Mouse (Mus musculus) hindbrain, embryonic 13.5 days (tissue): Measurements from ENCODE around the gene Nacc1. TPM values are rescaled to one million over a fixed set of nuclear protein-coding genes. Genes with fewer than 3 reads are reported as not detected.
A peak's percentile ranks its signal among the peaks of the same experiment; 100 is the strongest.

Experiments used
- ATAC-seq: fragments of 200-750 bp; cut with Nextera tagmentation; 2 replicates; pipeline ENCODE4 v1.8.0; 2017; ENCODE audit warnings: moderate TSS enrichment; ENCODE audit not compliant: low FRiP score
- H3K27ac ChIP-seq: fragments of 300-500 bp; sonication (generic); 2 replicates; pipeline ENCODE4 v1.5.1; 2015; ENCODE audit warnings: inconsistent platforms, mild to moderate bottlenecking, moderate library complexity
- H3K27me3 ChIP-seq: fragments of 300-500 bp; sonication (generic); 2 replicates; pipeline ENCODE4 v1.6.1; 2015; ENCODE audit warnings: mild to moderate bottlenecking, inconsistent platforms
- H3K36me3 ChIP-seq: fragments of 300-500 bp; sonication (generic); 2 replicates; pipeline ENCODE4 v1.6.1; 2015; ENCODE audit warnings: mild to moderate bottlenecking, inconsistent platforms
- H3K4me1 ChIP-seq: fragments of 300-500 bp; sonication (generic); replicated peaks from 2 replicates; pipeline ENCODE4 v1.6.1; 2015; ENCODE audit warnings: inconsistent platforms
- H3K4me2 ChIP-seq: fragments of 300-500 bp; sonication (generic); 2 replicates; pipeline ENCODE4 v1.6.1; 2015; ENCODE audit warnings: inconsistent platforms, mild to moderate bottlenecking, moderate library complexity
- H3K4me3 ChIP-seq: fragments of 300-500 bp; sonication (generic); 2 replicates; pipeline ENCODE4 v1.5.1; 2015; ENCODE audit warnings: mild to moderate bottlenecking, inconsistent platforms
- H3K9ac ChIP-seq: fragments of 300-500 bp; sonication (generic); 2 replicates; pipeline ENCODE4 v1.6.1; 2015; ENCODE audit warnings: mild to moderate bottlenecking, inconsistent platforms
- H3K9me3 ChIP-seq: fragments of 300-500 bp; sonication (generic); 2 replicates; pipeline ENCODE4 v1.6.1; 2016; ENCODE audit warnings: inconsistent platforms
- WGBS: fragments of 180-500 bp; shearing (Covaris S2); methylation state at CpG from one replicate; pipeline ENCODE4 v1.1.7; 2015; 5-methylcytosine and 5-hydroxymethylcytosine counted together
- polyA plus RNA-seq: library from polyadenylated mRNA; unstranded; fragments of >200 nt; fragmentation: Nextera tagmentation; extraction: Ambion mirVana; gene quantifications from 2 replicates; pipeline ENCODE4 v1.2.1, GENCODE M21; 2015

The Nacc1 gene
- polyA plus RNA-seq, 1 experiment from 2014 or later, result 13.7 TPM

GRCm38 (mm10) chr8:84703466-84704249 lies 16.0 kb upstream of the Nacc1 start:
- peak overlapping the region; percentile 35 for H3K4me2 ChIP-seq
- peaks cover 54% of the 10 kb centered on the region for H3K4me1 ChIP-seq
- WGBS, result 11% methylated on average over 38 of the region's 38 CpGs
- H3K9me3 ChIP-seq, result no peaks in the 10 kb centered on the region
- ATAC-seq, result no peak
- H3K4me3 ChIP-seq, result peak overlapping the region; percentile 23
- H3K27ac ChIP-seq, result peak overlapping the region; percentile 69
- peaks cover 82% of the 10 kb centered on the region for H3K27me3 ChIP-seq
- 0 out of 2 replicates have a peak overlapping the region, but pooled peaks have one; percentile 46 for H3K9ac ChIP-seq
- H3K36me3 ChIP-seq, result peaks cover 14% of the 10 kb centered on the region

- no peak for ATAC-seq
- Histone ChIP-seq H3K9ac (no peak overlapping the region), H3K4me3 (no peak overlapping the region), H3K36me3 (peaks cover 20% of the 10 kb centered on the region), H3K9me3 (no peaks in the 10 kb centered on the region), H3K4me1 (peaks cover 49% of the 10 kb centered on the region), H3K27ac (no peak overlapping the region), H3K4me2 (peak overlapping the region; percentile 35), H3K27me3 (peaks cover 78% of the 10 kb centered on the region)
- WGBS, result 78% methylated on average over 6 of the region's 6 CpGs
These were observed 15.4 kb upstream of the Nacc1 start for GRCm38 (mm10) chr8:84702963-84703465.

- no peak overlapping the region for H3K9ac ChIP-seq
- H3K27me3 ChIP-seq, result peaks cover 74% of the 10 kb centered on the region
These were observed 14.9 kb upstream of the Nacc1 start for GRCm38 (mm10) chr8:84702561-84702960.

GRCm38 (mm10) chr8:84700941-84701911 lies 13.6 kb upstream of the Nacc1 start, which contains the start of gene Lyl1:
Gene Lyl1 (plus strand): TSS chr8:84701457.
- ATAC-seq, result no peak
- Histone ChIP-seq H3K9ac (peak within 1 kb of the TSS; percentile 46), H3K4me1 (peaks cover 33% of the 10 kb centered on the region), H3K36me3 (peaks cover 37% of the 10 kb centered on the region), H3K27me3 (peaks cover 60% of the 10 kb centered on the region), H3K4me2 (peak within 1 kb of the TSS; percentile 35), H3K4me3 (peak within 1 kb of the TSS; percentile 17), H3K27ac (peak within 1 kb of the TSS; percentile 68), H3K9me3 (no peaks in the 10 kb centered on the region)
- 14% methylated on average over 33 of the region's 34 CpGs for WGBS

More at GRCm38 (mm10) chr8:84702561-84702960, 14.9 kb upstream of the Nacc1 start:
- peaks cover 25% of the 10 kb centered on the region for H3K36me3 ChIP-seq
- peak overlapping the region; percentile 35 for H3K4me2 ChIP-seq
- H3K9me3 ChIP-seq, result no peaks in the 10 kb centered on the region
- H3K27ac ChIP-seq, result no peak overlapping the region
- WGBS, result 77% methylated on average over 9 of the region's 9 CpGs
- ATAC-seq, result no peak
- peak overlapping the region; percentile 17 for H3K4me3 ChIP-seq
- peaks cover 44% of the 10 kb centered on the region for H3K4me1 ChIP-seq

- H3K9me3 ChIP-seq, result no peaks in the 10 kb centered on the region
These were observed 12.9 kb upstream of the Nacc1 start for GRCm38 (mm10) chr8:84700526-84700925.

GRCm38 (mm10) chr8:84699861-84700322 lies 12.2 kb upstream of the Nacc1 start:
- Histone ChIP-seq H3K36me3 (peaks cover 43% of the 10 kb centered on the region), H3K4me1 (peaks cover 24% of the 10 kb centered on the region), H3K9ac (no peak overlapping the region), H3K9me3 (no peaks in the 10 kb centered on the region), H3K27me3 (peaks cover 51% of the 10 kb centered on the region), H3K4me2 (no peak overlapping the region), H3K27ac (peak overlapping the region; percentile 68), H3K4me3 (no peak overlapping the region)
- 54% methylated on average over 7 of the region's 7 CpGs for WGBS
- ATAC-seq, result no peak

More at GRCm38 (mm10) chr8:84700526-84700925, 12.9 kb upstream of the Nacc1 start:
- H3K4me3 ChIP-seq, result no peak overlapping the region
- peaks cover 38% of the 10 kb centered on the region for H3K36me3 ChIP-seq
- peaks cover 30% of the 10 kb centered on the region for H3K4me1 ChIP-seq
- no peak overlapping the region for H3K9ac ChIP-seq
- WGBS, result 78% methylated on average over 5 of the region's 5 CpGs
- peak overlapping the region; percentile 68 for H3K27ac ChIP-seq
- no peak overlapping the region for H3K4me2 ChIP-seq
- H3K27me3 ChIP-seq, result peaks cover 57% of the 10 kb centered on the region
- ATAC-seq, result no peak

GRCm38 (mm10) chr8:84698929-84699401 lies 11.3 kb upstream of the Nacc1 start:
- H3K27ac ChIP-seq, result no peak overlapping the region
- H3K36me3 ChIP-seq, result peaks cover 52% of the 10 kb centered on the region
- H3K27me3 ChIP-seq, result peaks cover 42% of the 10 kb centered on the region

GRCm38 (mm10) chr8:84698288-84698687 lies 10.6 kb upstream of the Nacc1 start:
- H3K9me3 ChIP-seq, result no peaks in the 10 kb centered on the region
- WGBS, result 95% methylated on average over 5 of the region's 5 CpGs
- peaks cover 13% of the 10 kb centered on the region; the same call in 1 of the 2 replicates for H3K4me1 ChIP-seq
- no peak overlapping the region for H3K4me3 ChIP-seq
- no peak overlapping the region for H3K9ac ChIP-seq
- no peak overlapping the region for H3K27ac ChIP-seq
- H3K27me3 ChIP-seq, result peaks cover 35% of the 10 kb centered on the region
- H3K36me3 ChIP-seq, result peaks cover 59% of the 10 kb centered on the region
- ATAC-seq, result no peak
- no peak overlapping the region for H3K4me2 ChIP-seq

More at GRCm38 (mm10) chr8:84698929-84699401, 11.3 kb upstream of the Nacc1 start:
- no peak overlapping the region for H3K4me2 ChIP-seq
- H3K4me1 ChIP-seq, result peaks cover 17% of the 10 kb centered on the region
- 95% methylated on average over 9 of the region's 9 CpGs for WGBS
- no peak for ATAC-seq
- no peaks in the 10 kb centered on the region for H3K9me3 ChIP-seq
- no peak overlapping the region for H3K9ac ChIP-seq
- H3K4me3 ChIP-seq, result no peak overlapping the region

GRCm38 (mm10) chr8:84697166-84698130 lies 9.8 kb upstream of the Nacc1 start:
- peaks cover 27% of the 10 kb centered on the region for H3K27me3 ChIP-seq
- peaks cover 13% of the 10 kb centered on the region; the same call in 1 of the 2 replicates for H3K4me1 ChIP-seq
- peaks cover 66% of the 10 kb centered on the region for H3K36me3 ChIP-seq
- H3K4me3 ChIP-seq, result no peak overlapping the region
- H3K27ac ChIP-seq, result no peak overlapping the region
- no peak for ATAC-seq
- H3K9ac ChIP-seq, result no peak overlapping the region
- 92% methylated on average over 14 of the region's 14 CpGs for WGBS
- no peak overlapping the region for H3K4me2 ChIP-seq
- no peaks in the 10 kb centered on the region for H3K9me3 ChIP-seq

GRCm38 (mm10) chr8:84695140-84695539 lies 7.5 kb upstream of the Nacc1 start:
- Histone ChIP-seq H3K36me3 (peaks cover 78% of the 10 kb centered on the region), H3K9ac (no peak overlapping the region), H3K4me2 (no peak overlapping the region), H3K4me3 (no peak overlapping the region), H3K4me1 (peaks cover 7% of the 10 kb centered on the region), H3K27ac (no peak overlapping the region), H3K9me3 (no peaks in the 10 kb centered on the region), H3K27me3 (peaks cover 4% of the 10 kb centered on the region; the same call in 1 of the 2 replicates)
- 94% methylated on average over 6 of the region's 6 CpGs for WGBS
- ATAC-seq, result no peak

GRCm38 (mm10) chr8:84693332-84693731 lies 5.7 kb upstream of the Nacc1 start:
- WGBS, result 76% methylated on average over 4 of the region's 4 CpGs
- H3K4me2 ChIP-seq, result no peak overlapping the region
- H3K27me3 ChIP-seq, result no peaks in the 10 kb centered on the region
- no peak overlapping the region for H3K9ac ChIP-seq
- H3K4me3 ChIP-seq, result no peak overlapping the region
- no peak for ATAC-seq
- no peaks in the 10 kb centered on the region for H3K9me3 ChIP-seq
- H3K27ac ChIP-seq, result no peak overlapping the region
- peaks cover 61% of the 10 kb centered on the region for H3K36me3 ChIP-seq
- peaks cover 17% of the 10 kb centered on the region for H3K4me1 ChIP-seq
